Mouse (Mus musculus) heart, postnatal 0 days (tissue): ENCODE measurements around the gene Hopx.

ENCODE experiments used
- CTCF ChIP-seq: IDR thresholded peaks from 2 replicates; pipeline ENCODE4 v1.5.1; 2016; ENCODE audit warnings: antibody characterized with exemption, control low read depth, low read depth
- EP300 ChIP-seq: IDR thresholded peaks from 2 replicates; pipeline ENCODE4 v1.6.1; 2016; ENCODE audit warnings: antibody characterized with exemption, low read depth

DNA sequence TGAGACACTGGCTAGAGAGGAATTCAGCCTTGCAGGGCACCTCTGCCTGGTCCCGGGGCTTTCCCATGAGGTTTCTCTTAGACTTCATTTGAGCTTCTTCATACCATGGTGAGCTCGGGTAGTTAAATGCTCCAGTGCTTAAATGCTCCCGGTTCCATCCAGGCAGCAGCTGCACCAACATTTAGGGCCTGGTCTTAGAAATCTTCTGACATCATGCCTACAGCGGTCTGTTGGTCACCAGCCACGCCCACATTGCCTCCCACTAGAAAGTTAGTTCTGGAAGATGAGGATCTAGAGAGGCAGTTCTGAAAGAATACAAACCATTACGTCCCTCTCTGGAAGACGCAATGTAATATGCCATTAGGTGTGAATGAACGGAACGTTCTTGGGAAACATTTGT, 8.7 kb upstream of the Hopx start:
- TF ChIP-seq EP300 (no peak), CTCF (no peak)
